Mouse (Mus musculus) c-Kit-positive CD71-positive TER-119-positive erythroid progenitor cells, embryonic 14.5 days (primary cell): ENCODE results near the gene Bmper.

ENCODE experiments used
- DNase-seq: peaks from one replicate; pipeline ENCODE4 v3.0.0-alpha.2; 2013; ENCODE audit warnings: low spot score

The Bmper gene

GRCm38 (mm10) chr9:23436751-23437150 is 213.9 kb downstream of the Bmper start:
- DNase-seq = no peak

- no peak for DNase-seq
These were observed 215.8 kb downstream of the Bmper start for GRCm38 (mm10) chr9:23438662-23439061.

GRCm38 (mm10) chr9:23442168-23442567 is 219.3 kb downstream of the Bmper start:
- DNase-seq = no peak

GRCm38 (mm10) chr9:23444975-23445374 is 222.1 kb downstream of the Bmper start:
- no peak for DNase-seq

GRCm38 (mm10) chr9:23447271-23447961 is 224.5 kb downstream of the Bmper start:
- no peak for DNase-seq

- no peak for DNase-seq
These were observed 230.4 kb downstream of the Bmper start for GRCm38 (mm10) chr9:23453309-23453708.

- no peak for DNase-seq
These were observed 234.3 kb downstream of the Bmper start for GRCm38 (mm10) chr9:23457186-23457585.

- no peak for DNase-seq
These were observed 237.8 kb downstream of the Bmper start for GRCm38 (mm10) chr9:23460721-23461120.

- DNase-seq = no peak
These were observed 240.2 kb downstream of the Bmper start for GRCm38 (mm10) chr9:23462949-23463608.

- DNase-seq = no peak
These were observed 242.2 kb downstream of the Bmper start for GRCm38 (mm10) chr9:23464981-23465630.

- DNase-seq = no peak
These were observed 247.0 kb downstream of the Bmper start for GRCm38 (mm10) chr9:23469886-23470285.

GRCm38 (mm10) chr9:23485851-23486250 is 263.0 kb downstream of the Bmper start:
- no peak for DNase-seq

GRCm38 (mm10) chr9:23486725-23487378 is 264.0 kb downstream of the Bmper start:
- DNase-seq = no peak

- no peak for DNase-seq
These were observed 265.4 kb downstream of the Bmper start for GRCm38 (mm10) chr9:23488265-23488664.

- DNase-seq = no peak
These were observed 272.5 kb downstream of the Bmper start for GRCm38 (mm10) chr9:23495400-23495799.

GRCm38 (mm10) chr9:23497626-23498025 is 274.8 kb downstream of the Bmper start:
- DNase-seq = no peak

GRCm38 (mm10) chr9:23533870-23534269 is 311.0 kb downstream of the Bmper start:
- no peak for DNase-seq
